Mouse (Mus musculus) intestine, postnatal 0 days (tissue): ENCODE data around the gene Rffl. TPM values are rescaled to one million over a fixed set of nuclear protein-coding genes. Genes with fewer than 3 reads are reported as not detected.
A peak's percentile ranks its signal among the peaks of the same experiment; 100 is the strongest.

Experiments
- ATAC-seq: fragments of 200-750 bp; cut with Nextera tagmentation; 2 replicates; pipeline ENCODE4 v1.8.0; 2017; ENCODE audit warnings: mild to moderate bottlenecking, moderate TSS enrichment, moderate library complexity
- H3K27ac ChIP-seq: fragments of 300-500 bp; sonication (generic); 2 replicates; pipeline ENCODE4 v1.5.1; 2014; ENCODE audit warnings: mild to moderate bottlenecking, low read depth, low read length, moderate library complexity
- H3K27me3 ChIP-seq: fragments of 300-500 bp; sonication (generic); replicated peaks from 2 replicates; pipeline ENCODE4 v1.6.1; 2014; ENCODE audit warnings: low read length, mixed read lengths; ENCODE audit not compliant: control insufficient read depth, insufficient read depth
- H3K36me3 ChIP-seq: fragments of 300-500 bp; sonication (generic); 2 replicates; pipeline ENCODE4 v1.6.1; 2014; ENCODE audit warnings: mild to moderate bottlenecking, moderate library complexity; ENCODE audit not compliant: control insufficient read depth, insufficient read depth
- H3K4me1 ChIP-seq: fragments of 300-500 bp; sonication (generic); replicated peaks from 2 replicates; pipeline ENCODE4 v1.6.1; 2014; ENCODE audit warnings: antibody characterized with exemption, low read length, mixed read lengths; ENCODE audit not compliant: control insufficient read depth, insufficient read depth
- H3K4me2 ChIP-seq: fragments of 300-500 bp; sonication (generic); replicated peaks from 2 replicates; pipeline ENCODE4 v1.6.1; 2014; ENCODE audit warnings: low read depth, mild to moderate bottlenecking, moderate library complexity
- H3K4me3 ChIP-seq: fragments of 300-500 bp; sonication (generic); 2 replicates; pipeline ENCODE4 v1.5.1; 2014; ENCODE audit warnings: low read depth, low read length
- H3K9ac ChIP-seq: fragments of 300-500 bp; sonication (generic); 2 replicates; pipeline ENCODE4 v1.6.1; 2014; ENCODE audit warnings: mild to moderate bottlenecking, low read depth, low read length
- H3K9me3 ChIP-seq: fragments of 300-500 bp; sonication (generic); 2 replicates; pipeline ENCODE4 v1.6.1; 2016; ENCODE audit warnings: mixed run types; ENCODE audit not compliant: control insufficient read depth
- CTCF ChIP-seq: sonication (generic); IDR thresholded peaks from 2 replicates; pipeline ENCODE4 v1.5.1; 2016; ENCODE audit warnings: low read depth, mild to moderate bottlenecking, control low read depth, antibody characterized with exemption, moderate library complexity
- WGBS: fragments of 180-500 bp; shearing (Covaris S2); extraction: QIAGEN DNeasy Blood & Tissue Kit; methylation state at CpG from one replicate; pipeline ENCODE4 v1.1.7; 2014; 5-methylcytosine and 5-hydroxymethylcytosine counted together
- polyA plus RNA-seq: library from polyadenylated mRNA; unstranded; fragments of >200 nt; fragmentation: Nextera tagmentation; extraction: Ambion mirVana; gene quantifications from 2 replicates; pipeline ENCODE4 v1.2.1, GENCODE M21; 2015

Gene Rffl
- polyA plus RNA-seq: 9.7 and 9.8 TPM in 2 replicates

DNA sequence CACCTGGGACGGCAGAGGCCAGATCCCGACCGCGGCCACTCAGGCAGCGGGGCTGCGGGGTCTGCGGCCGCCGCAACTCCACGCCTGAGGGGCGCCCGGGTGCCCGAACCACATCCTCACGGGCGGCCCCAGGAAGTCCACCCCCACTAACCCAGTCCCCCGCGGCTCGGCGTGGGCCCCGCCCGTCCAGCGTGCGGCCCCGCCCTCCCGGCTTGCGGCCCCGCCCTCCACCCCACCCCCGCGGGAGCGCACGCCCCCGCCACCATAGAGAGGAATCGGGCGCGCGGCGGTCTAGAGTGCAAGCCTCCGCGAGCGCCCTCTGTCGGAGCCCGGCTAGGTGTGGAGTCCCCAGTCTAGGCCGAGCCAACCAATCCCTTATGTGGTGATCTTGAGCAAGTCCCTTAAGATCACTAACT is at the start of gene Rffl:
Gene Rffl, minus strand, starts transcription at position 180 of the 416 bp plus-strand sequence.
- Histone ChIP-seq H3K4me3 (peak within 1 kb of the TSS; percentile 95), H3K36me3 (no peaks in the 10 kb centered on the region), H3K9me3 (no peaks in the 10 kb centered on the region), H3K4me2 (peak within 1 kb of the TSS; percentile 77), H3K27me3 (no peaks in the 10 kb centered on the region), H3K9ac (peak within 1 kb of the TSS; percentile 81), H3K4me1 (no peaks in the 10 kb centered on the region), H3K27ac (peak within 1 kb of the TSS; percentile 87)
- WGBS: 0% methylated on average over 38 of the region's 43 CpGs
- peak; percentile 87 for TF ChIP-seq CTCF
- ATAC-seq: peak; percentile 92

DNA sequence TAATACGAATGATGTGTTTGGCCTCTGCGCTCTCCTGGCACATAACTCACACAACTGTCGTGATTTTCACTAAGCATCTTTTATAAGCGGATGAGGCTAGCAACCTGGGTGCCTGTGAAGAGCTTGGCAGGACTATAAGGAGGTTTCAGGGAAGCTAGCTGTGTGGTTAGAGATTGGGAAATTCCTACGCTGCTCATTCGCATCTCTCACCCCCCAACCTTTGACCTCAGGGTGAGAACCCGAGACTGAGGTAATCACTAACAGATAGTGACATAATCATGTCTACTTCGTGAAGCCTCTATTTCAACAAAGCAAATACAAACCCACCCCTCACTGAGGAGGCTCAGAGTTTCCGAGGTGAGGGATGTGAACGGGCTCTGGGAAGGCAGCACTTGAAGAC is 49.8 kb upstream of the Rffl start:
- TF ChIP-seq CTCF: no peak
- H3K36me3 ChIP-seq: no peaks in the 10 kb centered on the region
- no peak overlapping the region for H3K9ac ChIP-seq
- H3K4me1 ChIP-seq: no peaks in the 10 kb centered on the region
- 39% methylated on average over 10 of the region's 10 CpGs for WGBS
- no peak overlapping the region for H3K4me3 ChIP-seq
- ATAC-seq: no peak
- peaks cover 11% of the 10 kb centered on the region for H3K27me3 ChIP-seq
- H3K9me3 ChIP-seq: no peaks in the 10 kb centered on the region
- no peak overlapping the region for H3K27ac ChIP-seq
- H3K4me2 ChIP-seq: no peak overlapping the region

DNA sequence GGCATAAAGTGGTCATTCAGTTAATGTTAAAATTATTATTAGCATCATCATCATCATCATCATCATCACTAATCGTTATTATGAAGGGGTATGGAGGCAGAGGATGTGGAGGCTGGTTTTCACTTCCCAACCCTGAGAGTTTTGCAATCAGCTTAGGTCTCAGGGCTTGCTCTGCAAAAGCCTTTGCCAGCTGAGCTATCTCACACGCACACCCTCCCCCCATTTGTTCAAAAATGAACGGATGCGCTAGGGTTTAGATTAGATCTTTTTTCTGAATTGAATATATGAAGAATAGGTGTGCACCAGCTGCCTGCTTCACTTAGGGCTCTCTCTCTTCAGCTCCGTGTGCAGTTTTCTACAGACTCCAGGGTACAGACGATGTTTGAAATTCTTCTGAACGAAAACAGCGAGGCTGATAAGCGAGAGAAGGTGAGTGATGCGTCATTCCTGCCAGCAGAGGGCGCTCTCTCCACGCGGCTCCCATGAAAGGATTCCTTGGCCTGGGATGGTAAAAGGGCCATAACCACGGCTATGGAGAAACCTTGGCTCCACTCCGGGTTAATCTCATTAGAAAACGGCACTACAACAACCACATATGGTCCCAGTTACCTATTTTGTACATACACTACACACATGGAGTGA is 43.8 kb upstream of the Rffl start:
- TF ChIP-seq CTCF: peak; percentile 99
- 8% methylated on average over 16 of the region's 16 CpGs for WGBS
- Histone ChIP-seq H3K9me3 (no peaks in the 10 kb centered on the region), H3K4me3 (no peak overlapping the region), H3K4me1 (no peaks in the 10 kb centered on the region), H3K36me3 (no peaks in the 10 kb centered on the region), H3K9ac (no peak overlapping the region), H3K4me2 (peak overlapping the region; percentile 35; the same call in 1 of the 2 replicates), H3K27me3 (0 out of 2 replicates have a peak, but pooled peaks cover 6% of the 10 kb centered on the region), H3K27ac (no peak overlapping the region)
- ATAC-seq: peak; percentile 41; the same call in 1 of the 2 replicates

DNA sequence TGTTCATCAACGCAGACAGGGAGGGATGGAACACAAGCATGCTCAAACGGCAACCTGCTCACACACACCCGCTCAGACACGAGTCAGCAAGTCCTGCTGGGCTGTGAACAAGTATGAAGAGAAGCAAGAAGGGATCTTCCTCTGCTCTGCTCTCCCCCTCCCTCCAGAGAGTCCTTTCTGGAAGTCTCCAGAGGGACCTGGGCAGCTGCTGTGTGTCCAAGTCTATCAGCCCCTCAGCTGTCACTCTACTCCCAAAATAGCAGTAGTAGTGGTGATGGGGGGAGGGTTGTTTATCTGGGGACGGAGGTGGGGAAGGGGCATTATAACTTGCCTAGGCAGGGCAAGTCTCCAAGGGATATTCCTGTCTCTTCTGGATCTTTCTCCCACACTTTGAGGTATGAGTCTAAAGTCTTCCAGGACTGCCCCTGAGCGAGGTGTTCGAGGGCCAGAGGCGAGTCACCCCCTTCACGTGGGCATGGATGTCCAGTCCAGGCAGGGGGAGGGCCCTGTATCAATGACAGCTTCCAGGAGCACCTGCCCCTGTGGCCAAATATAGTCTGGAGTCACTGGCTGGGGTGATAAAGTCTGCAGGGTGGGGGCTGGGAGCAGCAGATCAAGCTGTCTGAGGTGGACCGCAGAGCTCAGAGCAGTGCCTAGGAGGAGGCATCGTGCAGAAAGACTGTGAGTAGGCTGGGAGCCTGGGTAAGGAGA is 39.8 kb upstream of the Rffl start:
- H3K36me3 ChIP-seq: no peaks in the 10 kb centered on the region
- no peak overlapping the region for H3K9ac ChIP-seq
- TF ChIP-seq CTCF: no peak
- no peaks in the 10 kb centered on the region for H3K4me1 ChIP-seq
- no peaks in the 10 kb centered on the region for H3K9me3 ChIP-seq
- no peak for ATAC-seq
- no peak overlapping the region for H3K4me2 ChIP-seq
- H3K27me3 ChIP-seq: 0 out of 2 replicates have a peak, but pooled peaks cover 6% of the 10 kb centered on the region
- no peak overlapping the region for H3K4me3 ChIP-seq
- WGBS: 66% methylated on average over 11 of the region's 11 CpGs
- H3K27ac ChIP-seq: no peak overlapping the region

DNA sequence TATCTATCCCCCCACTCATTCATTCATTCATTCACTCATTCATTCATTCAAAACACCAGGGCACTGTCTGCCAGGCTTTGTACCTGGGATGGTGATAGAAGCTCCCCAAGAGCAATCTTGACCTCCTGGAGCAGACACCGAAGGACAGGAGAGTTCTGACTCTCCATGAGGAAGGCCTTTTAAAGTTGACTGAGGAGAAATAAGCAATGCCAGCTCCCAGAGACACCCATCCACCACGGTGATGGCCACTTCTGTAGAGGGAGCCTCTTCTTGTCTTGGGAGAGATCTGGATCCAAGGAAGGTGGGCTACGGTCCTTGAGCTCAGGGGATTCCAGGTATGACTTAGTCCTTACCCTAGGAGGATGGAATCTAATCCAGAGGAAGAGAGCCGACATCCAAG is 39.2 kb upstream of the Rffl start, which contains the start of gene Unc45b:
Gene Unc45b, plus strand, starts transcription at position 301 of the 400 bp plus-strand sequence.
- Histone ChIP-seq H3K27me3 (0 out of 2 replicates have a peak, but pooled peaks cover 6% of the 10 kb centered on the region), H3K4me3 (no peak within 1 kb of the TSS), H3K27ac (no peak within 1 kb of the TSS), H3K4me2 (no peak within 1 kb of the TSS), H3K4me1 (no peaks in the 10 kb centered on the region), H3K36me3 (0 out of 2 replicates have a peak, but pooled peaks cover 2% of the 10 kb centered on the region), H3K9me3 (no peaks in the 10 kb centered on the region), H3K9ac (no peak within 1 kb of the TSS)
- TF ChIP-seq CTCF: no peak
- ATAC-seq: no peak
- 82% methylated on average over 4 of the region's 4 CpGs for WGBS

DNA sequence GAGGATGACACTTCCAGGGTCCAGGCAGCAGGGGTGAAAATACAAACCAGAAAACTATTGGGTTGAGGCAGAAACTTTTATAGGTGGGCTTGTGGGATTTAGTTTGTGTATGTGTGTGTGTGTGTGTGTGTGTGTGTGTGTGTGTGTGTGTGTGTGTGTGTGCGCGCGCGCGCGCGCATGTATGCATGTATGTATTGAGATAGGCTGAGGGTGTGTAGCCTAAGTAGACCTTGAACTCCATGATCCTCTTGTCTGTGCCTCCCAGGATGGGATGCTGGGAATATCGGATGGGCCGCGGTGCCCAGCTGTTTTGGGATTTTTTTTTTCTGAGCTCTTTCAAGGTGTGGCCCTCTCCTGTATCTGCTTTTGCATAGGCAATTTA is 37.6 kb upstream of the Rffl start:
- no peak for TF ChIP-seq CTCF
- H3K27ac ChIP-seq: no peak overlapping the region
- H3K36me3 ChIP-seq: peaks cover 17% of the 10 kb centered on the region
- H3K4me1 ChIP-seq: no peaks in the 10 kb centered on the region
- H3K4me2 ChIP-seq: peak overlapping the region; percentile 83
- H3K27me3 ChIP-seq: 0 out of 2 replicates have a peak, but pooled peaks cover 3% of the 10 kb centered on the region
- 64% methylated on average over 10 of the region's 10 CpGs for WGBS
- ATAC-seq: peak; percentile 48; the same call in 1 of the 2 replicates
- 0 out of 2 replicates have a peak overlapping the region, but pooled peaks have one; percentile 57 for H3K9ac ChIP-seq
- peak overlapping the region; percentile 68 for H3K4me3 ChIP-seq
- H3K9me3 ChIP-seq: no peaks in the 10 kb centered on the region
